8 mouse cellular contexts compared by ENCODE assay signal in the genomic region with DNA sequence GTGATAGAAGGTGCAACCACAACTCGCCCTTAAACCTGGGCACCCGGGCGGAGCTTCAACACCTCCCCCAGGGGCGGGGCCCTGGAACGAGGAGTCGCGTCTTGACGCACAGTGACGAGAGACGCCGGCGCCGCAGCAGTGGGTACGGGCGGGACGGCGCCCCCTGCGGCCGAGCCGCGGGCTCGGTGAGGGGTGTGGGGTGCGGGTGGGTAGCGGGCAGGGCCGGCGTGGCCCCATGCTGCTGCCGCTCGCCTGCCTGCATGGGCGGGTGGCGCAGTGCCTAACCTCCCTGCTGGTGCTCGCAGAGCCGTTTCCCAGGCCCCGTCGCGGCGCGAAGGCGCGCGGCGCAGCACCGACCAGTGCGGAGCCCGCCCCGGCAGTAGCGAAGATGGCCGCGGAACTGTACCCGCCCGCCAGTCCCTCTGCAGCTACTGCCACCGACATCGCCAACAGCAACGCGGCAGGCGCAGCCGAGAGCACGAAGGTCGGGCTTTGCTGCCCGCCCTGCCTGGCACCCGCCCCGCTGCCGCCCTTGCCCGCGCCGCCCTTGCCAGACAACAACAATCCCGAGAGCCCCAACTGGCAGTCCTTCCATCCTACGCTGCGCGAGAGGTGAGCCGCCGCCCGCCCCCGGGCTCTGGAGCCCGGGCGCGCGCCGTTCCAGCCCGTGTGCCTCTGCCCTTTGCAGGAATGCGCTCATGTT. TPM values are rescaled to one million over a fixed set of nuclear protein-coding genes. Genes with fewer than 3 reads are reported as not detected.
A peak's percentile ranks its signal among the peaks of the same experiment; 100 is the strongest.
DNase-seq lines count a peak whose midpoint lies in the region; ATAC-seq and TF ChIP-seq lines count a peak whose summit lies in the region.

Gene Btbd6, plus strand, starts transcription at position 112 of the 703 bp plus-strand sequence.

- in situ Hi-C loops in Patski (cut with MboI; ENCODE audit: low pct_unique_long_range_greater_than_20kb) = no loop called here

- peak within 1 kb of the TSS; percentile 88 for H3K9ac ChIP-seq in hindbrain, embryonic 11.5 days (ENCODE audit: low read depth, low read length)

- under 1% methylated on average over 72 of the region's 80 CpGs for WGBS in hindbrain, embryonic 11.5 days

- peak within 1 kb of the TSS; percentile 68 for H3K4me3 ChIP-seq in hindbrain, embryonic 11.5 days (ENCODE audit: low read depth, low read length)

- peak; percentile 70 for ATAC-seq in Patski
- ATAC-seq in hindbrain, embryonic 11.5 days (ENCODE audit: low FRiP score) = peak; percentile 95

- TF ChIP-seq CTCF in Patski (IDR thresholded peaks at IDR 0.05) = no peak

- H3K36me3 ChIP-seq in hindbrain, embryonic 11.5 days (ENCODE audit: control insufficient read depth, insufficient read depth, low read length) = peaks cover 7% of the 10 kb centered on the region; the same call in 1 of the 2 replicates

- DNase-seq in Patski (ENCODE audit: low read depth, low spot score) = no peak
- DNase-seq in cerebellum, postnatal 14 days = peak; percentile 93 to 95
- DNase-seq in frontal cortex, postnatal 10 days (ENCODE audit: low spot score in 2 of 2) = peak; percentile 86 to 91
- DNase-seq in hindbrain, embryonic 11.5 days (ENCODE audit: low spot score) = peak; percentile 91
- peak; percentile 84 to 92 for DNase-seq in layer of hippocampus, postnatal 14 days (ENCODE audit: low spot score in 2 of 2)
- peak; percentile 94 for DNase-seq in lung, postnatal 10 days
- DNase-seq in ovary, postnatal 36 days (ENCODE audit: low spot score) = peak; percentile 88
- DNase-seq in thymus, postnatal 14 days = peak; percentile 95

- H3K27me3 ChIP-seq in Patski = no peaks in the 10 kb centered on the region
- no peaks in the 10 kb centered on the region for H3K27me3 ChIP-seq in hindbrain, embryonic 11.5 days (ENCODE audit: control insufficient read depth, insufficient read depth, low read length)

- no peaks in the 10 kb centered on the region for H3K9me3 ChIP-seq in hindbrain, embryonic 11.5 days (ENCODE audit: control insufficient read depth, low read length)

- POLR2A ChIA-PET in Patski (lab: Charles Lee) = interaction anchor here (0.8 kb wide), 1 partner anchor 15 kb away, joined by 3 read pairs; no protein-coding TSS in a partner anchor

- peak within 1 kb of the TSS; percentile 79 for H3K27ac ChIP-seq in hindbrain, embryonic 11.5 days (ENCODE audit: low read depth, low read length)

- H3K4me1 ChIP-seq in hindbrain, embryonic 11.5 days (replicated peaks; ENCODE audit: control insufficient read depth, insufficient read depth, low read length) = peaks cover 2% of the 10 kb centered on the region; the same call in 1 of the 2 replicates

- H3K4me2 ChIP-seq in hindbrain, embryonic 11.5 days (replicated peaks; ENCODE audit: low read depth, low read length) = peak within 1 kb of the TSS; percentile 93

- CTCF ChIA-PET in Patski (lab: Charles Lee) = interaction anchor here (1.0 to 2.5 kb wide), 4 partner anchors 11 to 23 kb away, joined by 3 to 9 read pairs (median 6); no protein-coding TSS in a partner anchor

RNA-seq across cellular contexts. Expression of gene Btbd6, which starts in this region (rescaled TPM):
- polyA plus RNA-seq in Patski (2021) = 13.5 TPM
- 25.6 and 26.8 TPM in 2 replicates for polyA plus RNA-seq in hindbrain, embryonic 11.5 days (2014; fragmentation: Nextera tagmentation; extraction: Ambion mirVana)
- 10 to 100 TPM; 47.1 to 47.2 TPM for total RNA-seq in layer of hippocampus, postnatal 14 days (2021)
